Mouse (Mus musculus): ENCODE data around the gene Mmp13. TPM values are rescaled to one million over a fixed set of nuclear protein-coding genes. Genes with fewer than 3 reads are reported as not detected.

Gene Mmp13
- 0.34 and 0.42 TPM in 2 replicates for polyA plus RNA-seq (2015; fragmentation: Nextera tagmentation; extraction: Ambion mirVana)

DNA sequence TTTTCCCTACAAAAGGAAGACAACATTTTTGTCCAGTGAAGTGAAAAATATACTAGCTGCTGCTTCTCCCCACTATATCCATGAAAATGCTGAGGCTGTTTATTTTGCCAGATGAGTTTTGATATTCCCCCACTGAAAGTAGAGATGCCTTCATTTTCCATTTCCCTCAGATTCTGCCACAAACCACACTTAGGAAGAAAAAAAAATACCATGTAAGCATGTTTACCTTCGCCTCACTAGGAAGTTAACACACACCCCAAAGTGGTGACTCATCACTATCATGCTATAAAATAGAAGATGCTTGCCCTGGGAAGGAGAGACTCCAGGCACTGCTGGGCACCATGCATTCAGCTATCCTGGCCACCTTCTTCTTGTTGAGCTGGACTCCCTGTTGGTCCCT lies at the start of gene Mmp13:
Mmp13 (plus strand) TSS at position 301 of the 400 bp plus-strand sequence.
- Histone ChIP-seq H3K4me2 (replicated peaks; ENCODE audit: low read depth) (no peak within 1 kb of the TSS), H3K4me1 (replicated peaks; ENCODE audit: control insufficient read depth, insufficient read depth) (no peaks in the 10 kb centered on the region), H3K27me3 (ENCODE audit: control insufficient read depth, insufficient read depth, low read length) (no peaks in the 10 kb centered on the region), H3K4me3 (ENCODE audit: low read depth, low read length) (no peak within 1 kb of the TSS), H3K9ac (ENCODE audit: low read length) (no peak within 1 kb of the TSS), H3K9me3 (ENCODE audit: control insufficient read depth, low read length) (no peaks in the 10 kb centered on the region), H3K27ac (replicated peaks) (no peak within 1 kb of the TSS), H3K36me3 (ENCODE audit: control insufficient read depth, insufficient read depth, low read length) (no peaks in the 10 kb centered on the region)
- TF ChIP-seq CTCF (IDR thresholded peaks at IDR 0.05; ENCODE audit: low read depth), result no peak
- no peak for TF ChIP-seq EP300 (optimal IDR thresholded peaks at IDR 0.05)
- DNase-seq (ENCODE audit: low spot score), result no peak
- 81% methylated on average over 1 of the region's 1 CpGs for WGBS
- ATAC-seq (ENCODE audit: low FRiP score, low TSS enrichment), result no peak

DNA sequence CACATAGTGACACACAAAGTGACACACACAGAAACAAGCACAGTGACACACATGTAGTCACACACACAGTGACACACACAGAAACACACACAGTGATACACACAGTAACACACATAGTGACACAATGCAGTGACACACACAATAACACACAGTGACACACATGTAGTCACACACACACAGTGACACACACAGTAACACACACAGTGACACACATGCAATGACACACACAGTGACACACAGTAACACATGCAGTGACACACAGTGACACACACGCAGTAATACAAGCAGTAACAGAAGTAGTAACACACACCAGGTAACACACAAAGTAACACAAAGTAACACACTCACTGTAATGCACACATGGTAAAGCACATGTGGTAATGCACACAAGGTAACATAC lies 33.7 kb upstream of the Mmp13 start:
- no peak overlapping the region for H3K9ac ChIP-seq (ENCODE audit: low read length)
- H3K27me3 ChIP-seq (ENCODE audit: control insufficient read depth, insufficient read depth, low read length), result no peaks in the 10 kb centered on the region
- no peak overlapping the region for H3K4me3 ChIP-seq (ENCODE audit: low read depth, low read length)
- H3K36me3 ChIP-seq (ENCODE audit: control insufficient read depth, insufficient read depth, low read length), result no peaks in the 10 kb centered on the region
- no peak overlapping the region for H3K27ac ChIP-seq (replicated peaks)
- H3K4me1 ChIP-seq (replicated peaks; ENCODE audit: control insufficient read depth, insufficient read depth), result no peaks in the 10 kb centered on the region
- ATAC-seq (ENCODE audit: low FRiP score, low TSS enrichment) (no peak), DNase-seq (ENCODE audit: low spot score) (no peak)
- TF ChIP-seq EP300 (optimal IDR thresholded peaks at IDR 0.05), result no peak
- no peak overlapping the region for H3K4me2 ChIP-seq (replicated peaks; ENCODE audit: low read depth)
- no peaks in the 10 kb centered on the region for H3K9me3 ChIP-seq (ENCODE audit: control insufficient read depth, low read length)
- WGBS, result 96% methylated on average over 1 of the region's 1 CpGs

DNA sequence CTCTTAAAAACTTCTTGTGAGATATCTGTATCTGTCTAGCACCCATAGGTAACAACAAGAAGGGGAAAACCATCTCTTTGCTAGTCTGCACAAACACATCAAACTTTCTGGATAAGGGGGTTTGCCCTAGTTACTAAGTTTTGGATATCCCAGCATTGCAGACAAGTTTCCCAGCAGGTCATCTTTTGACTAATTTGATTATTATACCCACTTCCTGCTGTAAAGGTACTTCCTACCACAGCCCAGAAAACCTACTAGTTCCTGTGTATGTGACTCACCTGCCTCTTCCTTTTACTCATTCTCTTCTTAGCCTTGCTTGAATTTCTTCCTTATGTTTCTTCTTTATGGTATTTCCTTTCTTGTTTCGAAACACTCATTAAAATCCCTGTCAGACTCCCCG lies 32.3 kb upstream of the Mmp13 start:
- no peaks in the 10 kb centered on the region for H3K9me3 ChIP-seq (ENCODE audit: control insufficient read depth, low read length)
- no peak for ATAC-seq (ENCODE audit: low FRiP score, low TSS enrichment)
- WGBS, result 77% methylated on average over 2 of the region's 2 CpGs
- TF ChIP-seq EP300 (optimal IDR thresholded peaks at IDR 0.05) (no peak), CTCF (IDR thresholded peaks at IDR 0.05; ENCODE audit: low read depth) (no peak)
- no peak for DNase-seq (ENCODE audit: low spot score)
- no peak overlapping the region for H3K9ac ChIP-seq (ENCODE audit: low read length)
- no peaks in the 10 kb centered on the region for H3K36me3 ChIP-seq (ENCODE audit: control insufficient read depth, insufficient read depth, low read length)
- no peaks in the 10 kb centered on the region for H3K4me1 ChIP-seq (replicated peaks; ENCODE audit: control insufficient read depth, insufficient read depth)
- no peak overlapping the region for H3K4me2 ChIP-seq (replicated peaks; ENCODE audit: low read depth)
- no peak overlapping the region for H3K27ac ChIP-seq (replicated peaks)
- no peaks in the 10 kb centered on the region for H3K27me3 ChIP-seq (ENCODE audit: control insufficient read depth, insufficient read depth, low read length)
- no peak overlapping the region for H3K4me3 ChIP-seq (ENCODE audit: low read depth, low read length)

GRCm38 (mm10) chr9:7252797-7253654 lies 19.3 kb upstream of the Mmp13 start:
- TF ChIP-seq CTCF (IDR thresholded peaks at IDR 0.05; ENCODE audit: low read depth) (no peak), EP300 (optimal IDR thresholded peaks at IDR 0.05) (no peak)
- Histone ChIP-seq H3K27ac (replicated peaks) (no peak overlapping the region), H3K9ac (ENCODE audit: low read length) (no peak overlapping the region), H3K9me3 (ENCODE audit: control insufficient read depth, low read length) (no peaks in the 10 kb centered on the region), H3K4me3 (ENCODE audit: low read depth, low read length) (no peak overlapping the region), H3K36me3 (ENCODE audit: control insufficient read depth, insufficient read depth, low read length) (no peaks in the 10 kb centered on the region), H3K27me3 (ENCODE audit: control insufficient read depth, insufficient read depth, low read length) (no peaks in the 10 kb centered on the region), H3K4me1 (replicated peaks; ENCODE audit: control insufficient read depth, insufficient read depth) (no peaks in the 10 kb centered on the region), H3K4me2 (replicated peaks; ENCODE audit: low read depth) (no peak overlapping the region)
- ATAC-seq (ENCODE audit: low FRiP score, low TSS enrichment) (no peak), DNase-seq (ENCODE audit: low spot score) (no peak)
- 50% methylated on average over 1 of the region's 1 CpGs for whole genome bisulfite sequencing

GRCm38 (mm10) chr9:7261667-7262066 lies 10.6 kb upstream of the Mmp13 start:
- no peaks in the 10 kb centered on the region for H3K4me1 ChIP-seq (replicated peaks; ENCODE audit: control insufficient read depth, insufficient read depth)
- TF ChIP-seq CTCF (IDR thresholded peaks at IDR 0.05; ENCODE audit: low read depth), result no peak
- no peak for TF ChIP-seq EP300 (optimal IDR thresholded peaks at IDR 0.05)
- H3K27ac ChIP-seq (replicated peaks), result no peak overlapping the region
- DNase-seq (ENCODE audit: low spot score) (no peak), ATAC-seq (ENCODE audit: low FRiP score, low TSS enrichment) (no peak)
- no peaks in the 10 kb centered on the region for H3K9me3 ChIP-seq (ENCODE audit: control insufficient read depth, low read length)
- no peak overlapping the region for H3K9ac ChIP-seq (ENCODE audit: low read length)
- H3K4me3 ChIP-seq (ENCODE audit: low read depth, low read length), result no peak overlapping the region
- 73% methylated on average over 1 of the region's 1 CpGs for WGBS
- no peaks in the 10 kb centered on the region for H3K36me3 ChIP-seq (ENCODE audit: control insufficient read depth, insufficient read depth, low read length)
- H3K27me3 ChIP-seq (ENCODE audit: control insufficient read depth, insufficient read depth, low read length), result no peaks in the 10 kb centered on the region
- H3K4me2 ChIP-seq (replicated peaks; ENCODE audit: low read depth), result no peak overlapping the region

GRCm38 (mm10) chr9:7270071-7270470 lies 2.2 kb upstream of the Mmp13 start:
- Histone ChIP-seq H3K4me2 (replicated peaks; ENCODE audit: low read depth) (no peak overlapping the region), H3K4me3 (ENCODE audit: low read depth, low read length) (no peak overlapping the region), H3K27ac (replicated peaks) (no peak overlapping the region), H3K4me1 (replicated peaks; ENCODE audit: control insufficient read depth, insufficient read depth) (no peaks in the 10 kb centered on the region), H3K27me3 (ENCODE audit: control insufficient read depth, insufficient read depth, low read length) (no peaks in the 10 kb centered on the region), H3K36me3 (ENCODE audit: control insufficient read depth, insufficient read depth, low read length) (no peaks in the 10 kb centered on the region), H3K9me3 (ENCODE audit: control insufficient read depth, low read length) (no peaks in the 10 kb centered on the region), H3K9ac (ENCODE audit: low read length) (no peak overlapping the region)
- 29% methylated on average over 3 of the region's 3 CpGs for WGBS
- ATAC-seq (ENCODE audit: low FRiP score, low TSS enrichment) (no peak), DNase-seq (ENCODE audit: low spot score) (no peak)
- no peak for TF ChIP-seq CTCF (IDR thresholded peaks at IDR 0.05; ENCODE audit: low read depth)
- no peak for TF ChIP-seq EP300 (optimal IDR thresholded peaks at IDR 0.05)
